Mouse (Mus musculus) left cerebral cortex, postnatal 25 days (tissue): ENCODE data around the gene Poc1b. TPM values are rescaled to one million over a fixed set of nuclear protein-coding genes. Genes with fewer than 3 reads are reported as not detected.

Experiments
- DNase-seq, 2 experiments: peaks; one replicate each; pipeline ENCODE4 v3.0.0; 2022; ENCODE audit warnings: low spot score in 2 of 2, mixed read lengths in 1 of 2
- intact Hi-C: fragments of 180-260 bp; cut with DNase I; formaldehyde crosslinking; loops from one replicate; pipeline ENCODE4 v1.15.1; 2025
- total RNA-seq, 2 experiments: library from RNA; stranded (reverse); gene quantifications; 2 replicates each; pipeline ENCODE4 v1.2.3; 2021

The Poc1b gene
- total RNA-seq, 2 experiments from 2014 or later, result 7.8 to 8.3 TPM

GRCm38 (mm10) chr10:99108431-99108982 lies 1.7 kb downstream of the Poc1b start:
- intact Hi-C loops, result no loop called here
- no peak for DNase-seq

GRCm38 (mm10) chr10:99113533-99113932 lies 6.7 kb downstream of the Poc1b start:
- no peak for DNase-seq
- intact Hi-C loops, result loop anchor here (5.0 kb wide), 1 partner anchor 39 kb away; no protein-coding TSS in a partner anchor

- no peak for DNase-seq
- intact Hi-C loops, result loop anchor here (5.0 kb wide), 1 partner anchor 38 kb away; no protein-coding TSS in a partner anchor
Measured at GRCm38 (mm10) chr10:99114295-99114694, 7.5 kb downstream of the Poc1b start.

- DNase-seq, result no peak
- intact Hi-C loops, result no loop called here
Measured at GRCm38 (mm10) chr10:99115471-99116236, 8.8 kb downstream of the Poc1b start.

GRCm38 (mm10) chr10:99116237-99116632 lies 9.4 kb downstream of the Poc1b start:
- intact Hi-C loops, result no loop called here
- peak in 1 of 2 experiments; percentile 57 for DNase-seq

GRCm38 (mm10) chr10:99116650-99117615 lies 10.1 kb downstream of the Poc1b start:
- no peak for DNase-seq
- intact Hi-C loops, result no loop called here

GRCm38 (mm10) chr10:99117876-99118275 lies 11.0 kb downstream of the Poc1b start:
- intact Hi-C loops, result no loop called here

GRCm38 (mm10) chr10:99118697-99119096 lies 11.9 kb downstream of the Poc1b start:
- no peak for DNase-seq
- intact Hi-C loops, result no loop called here

More at GRCm38 (mm10) chr10:99117876-99118275, 11.0 kb downstream of the Poc1b start:
- no peak for DNase-seq

- intact Hi-C loops, result no loop called here
- DNase-seq, result no peak
Measured at GRCm38 (mm10) chr10:99119471-99119870, 12.6 kb downstream of the Poc1b start.

- no peak for DNase-seq
- intact Hi-C loops, result no loop called here
Measured at GRCm38 (mm10) chr10:99126225-99126624, 19.4 kb downstream of the Poc1b start, which contains the start of gene Phxr2. Gene Phxr2, minus strand, starts transcription at chr10:99126325.

- DNase-seq, result no peak
- intact Hi-C loops, result no loop called here
Measured at GRCm38 (mm10) chr10:99126954-99127353, 20.1 kb downstream of the Poc1b start.

- intact Hi-C loops, result no loop called here
- DNase-seq, result no peak
Measured at GRCm38 (mm10) chr10:99127691-99128261, 20.9 kb downstream of the Poc1b start.

GRCm38 (mm10) chr10:99130611-99131010 lies 23.8 kb downstream of the Poc1b start:
- intact Hi-C loops, result no loop called here

GRCm38 (mm10) chr10:99131298-99131697 lies 24.5 kb downstream of the Poc1b start:
- intact Hi-C loops, result no loop called here
- no peak for DNase-seq

More at GRCm38 (mm10) chr10:99130611-99131010, 23.8 kb downstream of the Poc1b start:
- peak; percentile 39 to 43 for DNase-seq

GRCm38 (mm10) chr10:99132189-99132588 lies 25.4 kb downstream of the Poc1b start:
- peak; percentile 30 to 42 for DNase-seq
- intact Hi-C loops, result no loop called here

GRCm38 (mm10) chr10:99132595-99133272 lies 25.9 kb downstream of the Poc1b start:
- intact Hi-C loops, result no loop called here
- no peak for DNase-seq

- no peak for DNase-seq
- intact Hi-C loops, result no loop called here
Measured at GRCm38 (mm10) chr10:99133321-99133875, 26.6 kb downstream of the Poc1b start.

- intact Hi-C loops, result no loop called here
Measured at GRCm38 (mm10) chr10:99136337-99136736, 29.5 kb downstream of the Poc1b start.

GRCm38 (mm10) chr10:99145611-99146010 lies 38.8 kb downstream of the Poc1b start:
- no peak for DNase-seq
- intact Hi-C loops, result no loop called here

More at GRCm38 (mm10) chr10:99136337-99136736, 29.5 kb downstream of the Poc1b start:
- DNase-seq, result no peak
